Mouse (Mus musculus) liver, embryonic 14.5 days (tissue): ENCODE results near the gene Ces2c. TPM values are rescaled to one million over a fixed set of nuclear protein-coding genes. Genes with fewer than 3 reads are reported as not detected.
A peak's percentile ranks its signal among the peaks of the same experiment; 100 is the strongest.

Source experiments
- ATAC-seq: fragments of 200-750 bp; cut with Nextera tagmentation; 2 replicates; pipeline ENCODE4 v1.8.0; 2017; ENCODE audit warnings: moderate number of reproducible peaks, mild to moderate bottlenecking, moderate library complexity; ENCODE audit not compliant: insufficient read depth
- DNase-seq, 3 experiments: peaks; one replicate each; pipeline ENCODE4 v3.0.0-alpha.2; 2012 to 2013; ENCODE audit warnings: low read depth in 3 of 3, low spot score in 3 of 3
- H3K27ac ChIP-seq: fragments of 300-500 bp; sonication (generic); 2 replicates; pipeline ENCODE4 v1.5.1; 2014; ENCODE audit warnings: moderate library complexity, mild to moderate bottlenecking, control low read depth, inconsistent platforms
- H3K27me3 ChIP-seq: fragments of 300-500 bp; sonication (generic); 2 replicates; pipeline ENCODE4 v1.6.1; 2014; ENCODE audit warnings: mild to moderate bottlenecking, low read length, moderate library complexity; ENCODE audit not compliant: control insufficient read depth, insufficient read depth
- H3K36me3 ChIP-seq: fragments of 300-500 bp; sonication (generic); replicated peaks from 2 replicates; pipeline ENCODE4 v1.6.1; 2014; ENCODE audit warnings: low read depth; ENCODE audit not compliant: control insufficient read depth, insufficient read depth
- H3K4me1 ChIP-seq, 2 experiments: fragments of 200-500 bp in 1 of 2; fragments of 300-500 bp in 1 of 2; sonication (generic) in 1 of 2; replicated peaks; 2 replicates each; pipeline ENCODE4 v1.6.1; 2012 to 2014; ENCODE audit warnings: antibody characterized with exemption in 1 of 2, inconsistent platforms in 1 of 2, low read length in 1 of 2; ENCODE audit not compliant: control insufficient read depth in 2 of 2, insufficient read depth in 2 of 2
- H3K4me2 ChIP-seq: fragments of 300-500 bp; sonication (generic); 2 replicates; pipeline ENCODE4 v1.6.1; 2014; ENCODE audit warnings: low read depth, mild to moderate bottlenecking, control low read depth, moderate library complexity
- H3K4me3 ChIP-seq, 2 experiments: fragments of 200-500 bp in 1 of 2; fragments of 300-500 bp in 1 of 2; sonication (generic) in 1 of 2; 2 replicates each; pipeline ENCODE4 v1.5.1; 2012 to 2014; ENCODE audit warnings: low read depth in 2 of 2, low read length in 2 of 2, mild to moderate bottlenecking in 2 of 2, control low read depth in 1 of 2, inconsistent platforms in 1 of 2, moderate library complexity in 1 of 2; ENCODE audit not compliant: insufficient read depth in 1 of 2
- H3K9ac ChIP-seq: fragments of 300-500 bp; sonication (generic); replicated peaks from 2 replicates; pipeline ENCODE4 v1.6.1; 2014; ENCODE audit warnings: mild to moderate bottlenecking, control low read depth, moderate library complexity
- H3K9me3 ChIP-seq: fragments of 300-500 bp; sonication (generic); 2 replicates; pipeline ENCODE4 v1.6.1; 2016; ENCODE audit warnings: low read length, mixed read lengths; ENCODE audit not compliant: control insufficient read depth
- CTCF ChIP-seq: IDR thresholded peaks from 2 replicates; pipeline ENCODE4 v1.5.1; 2016; ENCODE audit warnings: antibody characterized with exemption, low read depth, control low read depth
- EP300 ChIP-seq: IDR thresholded peaks from 2 replicates; pipeline ENCODE4 v1.6.1; 2016; ENCODE audit warnings: antibody characterized with exemption, low read depth
- WGBS: fragments of 180-500 bp; shearing (Covaris S2); extraction: QIAGEN DNeasy Blood & Tissue Kit; methylation state at CpG from one replicate; pipeline ENCODE4 v1.1.7; 2014; ENCODE audit not compliant: insufficient replicate concordance; 5-methylcytosine and 5-hydroxymethylcytosine counted together
- polyA plus RNA-seq, 2 experiments: library from polyadenylated mRNA; depleted of rRNA in 1 of 2; stranded (reverse) in 1 of 2; unstranded in 1 of 2; fragments of >200 nt; fragmentation: Nextera tagmentation in 1 of 2; extraction: Ambion mirVana in 1 of 2; gene quantifications; 2 replicates each; pipeline versions ENCODE4 v1.2.1 to v1.2.3; 2012 to 2014

The Ces2c gene
- polyA plus RNA-seq (2012; rRNA removed) (0.11 and 0.18 TPM in 2 replicates), polyA plus RNA-seq (2014; fragmentation: Nextera tagmentation; extraction: Ambion mirVana) (0.06 TPM in 1 of 2 replicates, not detected in the other)

- Histone ChIP-seq H3K27ac (no peak within 1 kb of the TSS), H3K4me2 (no peak within 1 kb of the TSS), H3K4me1 (no peaks in the 10 kb centered on the region), H3K9me3 (no peaks in the 10 kb centered on the region), H3K9ac (no peak within 1 kb of the TSS), H3K36me3 (no peaks in the 10 kb centered on the region), H3K4me3 (no peak within 1 kb of the TSS), H3K27me3 (no peaks in the 10 kb centered on the region)
- ATAC-seq (no peak), DNase-seq (no peak)
- TF ChIP-seq EP300 (no peak), CTCF (no peak)
- WGBS, result 63% methylated on average over 3 of the region's 3 CpGs
These were observed at the start of gene Ces2c for GRCm38 (mm10) chr8:104846831-104847230. TSS of gene Ces2c (plus strand) at chr8:104847068.

DNA sequence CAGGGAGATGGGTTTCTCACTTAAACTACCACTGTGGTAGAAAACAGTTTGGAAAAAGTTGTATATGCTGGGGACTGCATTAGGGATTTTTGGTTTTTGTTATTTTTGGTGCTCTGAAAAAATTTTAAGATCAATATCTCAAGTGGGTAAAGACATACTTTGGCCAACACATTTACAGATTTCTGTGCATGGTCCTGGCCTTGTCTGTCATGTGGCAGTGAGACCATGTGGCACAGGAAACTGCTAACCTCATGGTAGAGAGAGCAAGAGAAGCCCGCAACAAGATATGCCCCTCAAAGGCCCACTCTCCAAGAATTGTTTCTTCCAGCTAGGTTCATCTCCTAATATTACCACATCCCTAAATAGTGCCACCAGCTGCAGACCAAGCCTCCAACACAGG is 47.5 kb upstream of the Ces2c start:
- WGBS, result 58% methylated on average over 1 of the region's 1 CpGs
- DNase-seq, result no peak
- Histone ChIP-seq H3K9ac (no peak overlapping the region), H3K4me1 (no peaks in the 10 kb centered on the region), H3K9me3 (no peaks in the 10 kb centered on the region), H3K27me3 (no peaks in the 10 kb centered on the region), H3K4me2 (no peak overlapping the region), H3K4me3 (no peak overlapping the region), H3K27ac (no peak overlapping the region), H3K36me3 (no peaks in the 10 kb centered on the region)
- TF ChIP-seq EP300, result no peak
- TF ChIP-seq CTCF, result no peak
- ATAC-seq, result no peak

GRCm38 (mm10) chr8:104806127-104806526 is 40.7 kb upstream of the Ces2c start:
- WGBS, result 28% methylated on average over 2 of the region's 2 CpGs

GRCm38 (mm10) chr8:104808542-104809413 is 38.1 kb upstream of the Ces2c start:
- TF ChIP-seq CTCF (no peak), EP300 (no peak)
- Histone ChIP-seq H3K4me1 (peaks cover 0 to 3% of the 10 kb centered on the region in 2 experiments; a peak in 2 of 4 replicates), H3K4me3 (no peak overlapping the region), H3K27me3 (no peaks in the 10 kb centered on the region), H3K9ac (no peak overlapping the region), H3K4me2 (no peak overlapping the region), H3K27ac (no peak overlapping the region), H3K9me3 (no peaks in the 10 kb centered on the region), H3K36me3 (no peaks in the 10 kb centered on the region)
- DNase-seq, result no peak
- peak; percentile 35; the same call in 1 of the 2 replicates for ATAC-seq
- 41% methylated on average over 7 of the region's 7 CpGs for WGBS

More at GRCm38 (mm10) chr8:104806127-104806526, 40.7 kb upstream of the Ces2c start:
- no peak overlapping the region for H3K4me3 ChIP-seq
- peaks cover 0 to 3% of the 10 kb centered on the region in 2 experiments; a peak in 2 of 4 replicates for H3K4me1 ChIP-seq
- TF ChIP-seq EP300, result no peak
- no peak for TF ChIP-seq CTCF
- H3K36me3 ChIP-seq, result no peaks in the 10 kb centered on the region
- H3K4me2 ChIP-seq, result no peak overlapping the region
- H3K9ac ChIP-seq, result no peak overlapping the region
- DNase-seq (no peak), ATAC-seq (no peak)
- no peaks in the 10 kb centered on the region for H3K27me3 ChIP-seq
- H3K27ac ChIP-seq, result no peak overlapping the region
- H3K9me3 ChIP-seq, result no peaks in the 10 kb centered on the region

- H3K4me3 ChIP-seq, result no peak overlapping the region
- ATAC-seq (no peak), DNase-seq (no peak)
- no peak overlapping the region for H3K27ac ChIP-seq
- H3K4me2 ChIP-seq, result no peak overlapping the region
- TF ChIP-seq EP300 (no peak), CTCF (no peak)
- WGBS, result 61% methylated on average over 3 of the region's 3 CpGs
- H3K9me3 ChIP-seq, result no peaks in the 10 kb centered on the region
- H3K36me3 ChIP-seq, result no peaks in the 10 kb centered on the region
- peaks cover 0 to 3% of the 10 kb centered on the region in 2 experiments; a peak in 2 of 4 replicates for H3K4me1 ChIP-seq
- no peak overlapping the region for H3K9ac ChIP-seq
- no peaks in the 10 kb centered on the region for H3K27me3 ChIP-seq
These were observed 37.4 kb upstream of the Ces2c start for GRCm38 (mm10) chr8:104809436-104809835.
